Comparison of ENCODE assay signal across 8 mouse cellular contexts in genomic region chr1:75219078-75219477, GRCm38 (mm10). TPM values are rescaled to one million over a fixed set of nuclear protein-coding genes. Genes with fewer than 3 reads are reported as not detected.
DNase-seq lines count a peak whose midpoint lies in the region; ATAC-seq lines count a peak whose summit lies in the region.

No protein-coding gene starts in this region.

- peak overlapping the region; percentile 94 for H3K4me2 ChIP-seq in midbrain, embryonic 11.5 days

- H3K4me3 ChIP-seq in midbrain, embryonic 11.5 days (ENCODE audit: low read depth, low read length): peak overlapping the region; percentile 49

- H3K36me3 ChIP-seq in midbrain, embryonic 11.5 days (ENCODE audit: control insufficient read depth, insufficient read depth, low read length): 0 out of 2 replicates have a peak, but pooled peaks cover 4% of the 10 kb centered on the region

- no peak overlapping the region for H3K27ac ChIP-seq in midbrain, embryonic 11.5 days (ENCODE audit: low read depth, low read length)

- H3K9me3 ChIP-seq in midbrain, embryonic 11.5 days (ENCODE audit: control insufficient read depth, low read length): no peaks in the 10 kb centered on the region

- DNase-seq in adrenal gland, adult 2 months: peak; percentile 91
- DNase-seq in embryo, embryonic 9.5 days (ENCODE audit: extremely low spot score): peak; percentile 78
- DNase-seq in kidney, adult 11 months: peak; percentile 96
- peak; percentile 75 for DNase-seq in left cerebral cortex, postnatal 4 days
- peak; percentile 94 for DNase-seq in midbrain, embryonic 11.5 days (ENCODE audit: low spot score, missing footprints)
- peak; percentile 95 for DNase-seq in skeletal muscle tissue, adult 2 months (ENCODE audit: low read depth, low spot score)
- DNase-seq in MN1 (ENCODE audit: low spot score): no peak

- H3K27me3 ChIP-seq in midbrain, embryonic 11.5 days (ENCODE audit: control insufficient read depth, insufficient read depth, low read length): peaks cover 47% of the 10 kb centered on the region

- peaks cover 11% of the 10 kb centered on the region for H3K4me1 ChIP-seq in midbrain, embryonic 11.5 days (ENCODE audit: control insufficient read depth, insufficient read depth, low read length)

- peak overlapping the region; percentile 47 for H3K9ac ChIP-seq in midbrain, embryonic 11.5 days (ENCODE audit: low read length)

- peak; percentile 60 for ATAC-seq in granulocyte monocyte progenitor cell, adult 5-6 weeks (replicated peaks; ENCODE audit: poor library complexity, severe bottlenecking)
- ATAC-seq in midbrain, embryonic 11.5 days (ENCODE audit: low FRiP score): peak; percentile 81

- WGBS in midbrain, embryonic 11.5 days: under 1% methylated on average over 24 of the region's 24 CpGs

- intact Hi-C loops in left cerebral cortex, postnatal 4 days (cut with DNase I): no loop called here

RNA-seq across cellular contexts. Expression of gene Tuba4a, which starts 0.6 kb away (rescaled TPM):
- 10 to 100 TPM; 55.4 to 73.0 TPM for total RNA-seq in adrenal gland, adult 2 months (2021)
- polyA plus RNA-seq in adrenal gland, adult 2 months (2012; rRNA removed): 10.8 and 11.2 TPM in 2 replicates
- 541 and 690 TPM in 2 replicates for total RNA-seq in granulocyte monocyte progenitor cell, adult 5-6 weeks (2014; fragmentation: Nextera tagmentation)
- 491 and 534 TPM in 2 replicates for total RNA-seq in granulocyte monocyte progenitor cell, adult 5-6 weeks (2017)
- 100 to 1,000 TPM; 101 to 111 TPM for total RNA-seq in left cerebral cortex, postnatal 4 days (2021)
- polyA plus RNA-seq in midbrain, embryonic 11.5 days (2014; fragmentation: Nextera tagmentation; extraction: Ambion mirVana): 7.9 and 9.6 TPM in 2 replicates

RNA-seq across cellular contexts. Expression of gene Stk16, which starts 8.4 kb away (rescaled TPM):
- 100 to 1,000 TPM; 106 to 109 TPM for total RNA-seq in adrenal gland, adult 2 months (2021)
- 228 and 249 TPM in 2 replicates for polyA plus RNA-seq in adrenal gland, adult 2 months (2012; rRNA removed)
- total RNA-seq in granulocyte monocyte progenitor cell, adult 5-6 weeks (2014; fragmentation: Nextera tagmentation): 212 and 224 TPM in 2 replicates
- total RNA-seq in granulocyte monocyte progenitor cell, adult 5-6 weeks (2017): 152 and 160 TPM in 2 replicates
- 100 to 1,000 TPM; 101 to 119 TPM for total RNA-seq in left cerebral cortex, postnatal 4 days (2021)
- polyA plus RNA-seq in midbrain, embryonic 11.5 days (2014; fragmentation: Nextera tagmentation; extraction: Ambion mirVana): 110 and 116 TPM in 2 replicates

RNA-seq across cellular contexts. Expression of gene Glb1l, which starts 8.5 kb away (rescaled TPM):
- 10 to 100 TPM; 16.0 to 23.1 TPM for total RNA-seq in adrenal gland, adult 2 months (2021)
- 7.4 and 7.7 TPM in 2 replicates for polyA plus RNA-seq in adrenal gland, adult 2 months (2012; rRNA removed)
- 37.1 and 57.6 TPM in 2 replicates for total RNA-seq in granulocyte monocyte progenitor cell, adult 5-6 weeks (2014; fragmentation: Nextera tagmentation)
- total RNA-seq in granulocyte monocyte progenitor cell, adult 5-6 weeks (2017): 13.0 and 15.0 TPM in 2 replicates
- 10 to 100 TPM; 24.3 to 25.3 TPM for total RNA-seq in left cerebral cortex, postnatal 4 days (2021)
- 18.3 and 19.4 TPM in 2 replicates for polyA plus RNA-seq in midbrain, embryonic 11.5 days (2014; fragmentation: Nextera tagmentation; extraction: Ambion mirVana)

RNA-seq across cellular contexts. Expression of gene A630095N17Rik, which starts 12.8 kb away (rescaled TPM):
- total RNA-seq in adrenal gland, adult 2 months (2021): not detected
- not detected in 2 replicates for polyA plus RNA-seq in adrenal gland, adult 2 months (2012; rRNA removed)
- not detected in 2 replicates for total RNA-seq in granulocyte monocyte progenitor cell, adult 5-6 weeks (2014; fragmentation: Nextera tagmentation)
- total RNA-seq in granulocyte monocyte progenitor cell, adult 5-6 weeks (2017): 2.7 TPM in 1 of 2 replicates, not detected in the other
- not detected for total RNA-seq in left cerebral cortex, postnatal 4 days (2021)
- not detected in 2 replicates for polyA plus RNA-seq in midbrain, embryonic 11.5 days (2014; fragmentation: Nextera tagmentation; extraction: Ambion mirVana)

RNA-seq across cellular contexts. Expression of gene Dnajb2, which starts 17.1 kb away (rescaled TPM):
- total RNA-seq in adrenal gland, adult 2 months (2021): 100 to 1,000 TPM in 1 of 2 experiments, 10 to 100 TPM in 1; 89.1 to 111 TPM
- 52.8 and 58.4 TPM in 2 replicates for polyA plus RNA-seq in adrenal gland, adult 2 months (2012; rRNA removed)
- 0.66 and 4.1 TPM in 2 replicates for total RNA-seq in granulocyte monocyte progenitor cell, adult 5-6 weeks (2014; fragmentation: Nextera tagmentation)
- 1.5 and 1.6 TPM in 2 replicates for total RNA-seq in granulocyte monocyte progenitor cell, adult 5-6 weeks (2017)
- 10 to 100 TPM; 54.7 to 61.3 TPM for total RNA-seq in left cerebral cortex, postnatal 4 days (2021)
- 15.9 and 18.1 TPM in 2 replicates for polyA plus RNA-seq in midbrain, embryonic 11.5 days (2014; fragmentation: Nextera tagmentation; extraction: Ambion mirVana)

Comparison
In these comparisons a context has a peak if more than half of its experiments do, and no peak if none do; other contexts are left out.
1. RNA of gene Tuba4a, which starts 0.6 kb away (total RNA-seq): 491 to 690 TPM in granulocyte monocyte progenitor cell, adult 5-6 weeks; 101 to 111 TPM in left cerebral cortex, postnatal 4 days and 55.4 to 73.0 TPM in adrenal gland, adult 2 months; every median in the first group is over 4 times any median in the second.